Mouse (Mus musculus): ENCODE measurements around the gene Wdr70. TPM values are rescaled to one million over a fixed set of nuclear protein-coding genes. Genes with fewer than 3 reads are reported as not detected.

The Wdr70 gene
- polyA plus RNA-seq, 1 experiment from 2014 or later: 34.0 TPM

DNA sequence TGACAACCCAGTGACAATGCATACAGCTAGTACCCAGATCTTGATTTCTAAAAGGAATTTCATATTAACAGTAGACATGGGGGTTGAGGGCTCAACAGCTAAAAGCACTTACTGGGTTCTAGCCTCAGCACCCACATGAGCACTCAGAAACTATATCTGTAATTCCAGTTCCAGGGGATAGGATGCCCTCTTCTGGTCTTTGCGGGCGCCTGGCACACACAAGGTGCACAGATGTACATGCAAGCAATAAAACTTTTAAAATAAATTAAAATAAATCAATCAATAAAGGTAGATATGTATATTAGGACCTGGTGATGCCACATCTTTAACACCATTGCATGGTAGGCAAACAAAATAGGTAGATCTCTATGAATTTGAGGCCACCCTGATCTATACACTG, 71.5 kb downstream of the Wdr70 start:
- Histone ChIP-seq H3K4me3 (no peak overlapping the region), H3K27me3 (no peaks in the 10 kb centered on the region), H3K36me3 (no peaks in the 10 kb centered on the region), H3K4me2 (no peak overlapping the region), H3K4me1 (replicated peaks) (no peaks in the 10 kb centered on the region), H3K27ac (no peak overlapping the region), H3K9ac (no peak overlapping the region), H3K9me3 (replicated peaks) (no peaks in the 10 kb centered on the region)
- ATAC-seq (replicated peaks; ENCODE audit: insufficient number of reproducible peaks, insufficient read depth, low FRiP score, low read depth): no peak
- WGBS: 82% methylated on average over 2 of the region's 2 CpGs

DNA sequence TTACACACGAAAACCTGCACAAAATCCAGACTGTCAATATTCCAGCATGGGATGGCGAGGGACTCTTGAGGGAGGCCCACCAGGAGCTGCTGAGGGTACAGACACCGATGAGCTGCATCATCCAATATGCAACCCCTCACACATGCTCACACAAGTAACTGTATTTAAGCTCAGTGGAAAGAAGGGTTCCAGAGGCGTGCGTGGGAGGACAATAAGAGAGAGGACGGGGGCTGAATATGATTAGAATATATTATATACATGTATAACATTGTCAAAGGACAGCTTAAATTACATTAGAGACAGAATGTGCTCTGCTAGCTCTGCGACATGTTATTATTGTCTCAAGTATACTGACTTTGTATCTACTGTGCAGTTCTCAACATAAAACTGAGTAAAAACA, 87.6 kb downstream of the Wdr70 start:
- Histone ChIP-seq H3K27ac (no peak overlapping the region), H3K4me3 (no peak overlapping the region), H3K9ac (no peak overlapping the region), H3K9me3 (replicated peaks) (no peaks in the 10 kb centered on the region), H3K27me3 (no peaks in the 10 kb centered on the region), H3K36me3 (no peaks in the 10 kb centered on the region), H3K4me2 (no peak overlapping the region), H3K4me1 (replicated peaks) (no peaks in the 10 kb centered on the region)
- no peak for ATAC-seq (replicated peaks; ENCODE audit: insufficient number of reproducible peaks, insufficient read depth, low FRiP score, low read depth)
- 88% methylated on average over 7 of the region's 7 CpGs for WGBS

DNA sequence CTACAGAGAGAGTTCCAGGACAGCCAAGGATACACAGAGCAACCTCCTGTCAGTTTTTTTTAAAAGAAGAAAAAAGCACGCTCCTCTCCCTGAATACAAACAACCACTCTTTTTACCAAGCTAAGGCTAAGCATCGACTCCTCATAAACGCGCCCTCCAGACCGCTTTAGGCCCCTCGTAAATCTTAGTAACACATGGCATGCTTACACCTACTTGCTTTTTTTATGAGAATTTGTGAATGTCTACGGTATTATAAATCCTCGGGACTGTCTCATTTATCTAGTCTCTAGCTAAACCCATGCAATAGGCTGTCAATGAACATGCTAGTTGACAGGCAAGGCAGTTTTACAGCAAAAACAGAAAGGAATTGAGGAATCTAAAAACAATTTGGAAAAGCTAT, 91.6 kb downstream of the Wdr70 start:
- H3K9me3 ChIP-seq (replicated peaks): no peaks in the 10 kb centered on the region
- ATAC-seq (replicated peaks; ENCODE audit: insufficient number of reproducible peaks, insufficient read depth, low FRiP score, low read depth): no peak
- WGBS: 76% methylated on average over 8 of the region's 8 CpGs
- H3K27me3 ChIP-seq: no peaks in the 10 kb centered on the region
- no peaks in the 10 kb centered on the region for H3K4me1 ChIP-seq (replicated peaks)
- H3K4me3 ChIP-seq: no peak overlapping the region
- no peak overlapping the region for H3K4me2 ChIP-seq
- H3K27ac ChIP-seq: no peak overlapping the region
- no peak overlapping the region for H3K9ac ChIP-seq
- no peaks in the 10 kb centered on the region for H3K36me3 ChIP-seq

DNA sequence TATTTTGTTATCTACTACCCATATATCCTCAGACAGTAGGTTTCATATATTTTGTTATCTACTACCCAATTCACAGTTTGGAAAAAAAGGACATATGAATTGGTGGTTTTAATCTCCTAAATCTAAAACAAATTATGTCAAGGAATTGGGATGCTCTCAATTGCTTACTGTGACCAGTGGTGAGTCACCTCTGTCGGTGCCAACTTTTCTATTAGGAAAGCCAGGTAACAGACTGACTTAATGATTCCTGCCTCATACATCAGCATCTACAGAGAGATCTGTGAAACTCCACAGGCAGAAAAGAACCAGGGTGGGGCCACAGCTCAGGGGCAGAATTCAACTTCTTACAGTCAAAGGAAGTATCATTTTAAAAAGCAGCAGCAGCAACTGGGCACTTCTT, 93.0 kb downstream of the Wdr70 start:
- Histone ChIP-seq H3K27me3 (no peaks in the 10 kb centered on the region), H3K27ac (no peak overlapping the region), H3K4me3 (no peak overlapping the region), H3K4me2 (no peak overlapping the region), H3K4me1 (replicated peaks) (no peaks in the 10 kb centered on the region), H3K36me3 (no peaks in the 10 kb centered on the region), H3K9me3 (replicated peaks) (no peaks in the 10 kb centered on the region), H3K9ac (no peak overlapping the region)
- 89% methylated on average over 1 of the region's 1 CpGs for WGBS
- no peak for ATAC-seq (replicated peaks; ENCODE audit: insufficient number of reproducible peaks, insufficient read depth, low FRiP score, low read depth)

DNA sequence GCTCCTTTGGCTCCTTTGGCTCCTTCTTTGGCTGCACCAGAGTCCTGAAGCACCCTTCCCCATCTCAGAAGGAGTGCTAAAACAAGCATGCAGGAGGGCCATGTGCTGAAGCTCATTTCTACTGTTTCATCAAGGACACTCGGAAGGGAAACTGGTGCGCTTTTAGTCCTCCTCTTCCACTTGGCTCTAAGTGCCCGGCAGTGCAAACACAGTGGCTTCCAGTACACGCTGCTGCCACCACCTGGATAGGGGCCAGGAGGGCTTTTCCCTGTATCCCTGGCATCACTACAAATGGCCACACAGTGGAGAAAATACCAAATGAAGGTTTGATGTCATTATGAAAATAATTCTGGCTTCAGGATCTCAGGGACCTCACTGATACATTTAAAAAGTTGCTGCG, 93.5 kb downstream of the Wdr70 start:
- Histone ChIP-seq H3K36me3 (no peaks in the 10 kb centered on the region), H3K9me3 (replicated peaks) (no peaks in the 10 kb centered on the region), H3K27me3 (no peaks in the 10 kb centered on the region), H3K4me1 (replicated peaks) (no peaks in the 10 kb centered on the region), H3K4me2 (no peak overlapping the region), H3K4me3 (no peak overlapping the region), H3K27ac (no peak overlapping the region), H3K9ac (no peak overlapping the region)
- ATAC-seq (replicated peaks; ENCODE audit: insufficient number of reproducible peaks, insufficient read depth, low FRiP score, low read depth): no peak
- 56% methylated on average over 5 of the region's 5 CpGs for WGBS

DNA sequence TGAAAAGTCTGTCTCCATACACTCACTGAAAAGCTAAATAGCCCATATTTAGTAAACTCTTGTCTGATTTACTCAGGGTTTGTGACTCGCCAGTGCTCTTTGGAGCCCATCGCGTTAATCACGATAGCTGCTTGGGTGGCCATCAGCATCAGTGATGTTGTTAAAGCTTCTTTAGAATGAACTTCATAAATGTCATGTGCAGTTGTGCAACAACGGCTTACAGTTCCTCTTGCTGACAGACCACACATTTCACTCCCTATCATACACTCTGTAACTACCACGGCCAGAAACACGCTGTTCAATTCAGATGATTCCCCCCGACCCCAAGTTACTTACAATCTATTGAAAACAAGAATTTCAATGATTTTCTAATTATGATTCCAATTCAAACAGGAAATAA, 95.2 kb downstream of the Wdr70 start:
- Histone ChIP-seq H3K9ac (no peak overlapping the region), H3K27me3 (no peaks in the 10 kb centered on the region), H3K9me3 (replicated peaks) (no peaks in the 10 kb centered on the region), H3K4me1 (replicated peaks) (no peaks in the 10 kb centered on the region), H3K36me3 (no peaks in the 10 kb centered on the region), H3K27ac (no peak overlapping the region), H3K4me3 (no peak overlapping the region), H3K4me2 (no peak overlapping the region)
- WGBS: 86% methylated on average over 8 of the region's 8 CpGs
- no peak for ATAC-seq (replicated peaks; ENCODE audit: insufficient number of reproducible peaks, insufficient read depth, low FRiP score, low read depth)

DNA sequence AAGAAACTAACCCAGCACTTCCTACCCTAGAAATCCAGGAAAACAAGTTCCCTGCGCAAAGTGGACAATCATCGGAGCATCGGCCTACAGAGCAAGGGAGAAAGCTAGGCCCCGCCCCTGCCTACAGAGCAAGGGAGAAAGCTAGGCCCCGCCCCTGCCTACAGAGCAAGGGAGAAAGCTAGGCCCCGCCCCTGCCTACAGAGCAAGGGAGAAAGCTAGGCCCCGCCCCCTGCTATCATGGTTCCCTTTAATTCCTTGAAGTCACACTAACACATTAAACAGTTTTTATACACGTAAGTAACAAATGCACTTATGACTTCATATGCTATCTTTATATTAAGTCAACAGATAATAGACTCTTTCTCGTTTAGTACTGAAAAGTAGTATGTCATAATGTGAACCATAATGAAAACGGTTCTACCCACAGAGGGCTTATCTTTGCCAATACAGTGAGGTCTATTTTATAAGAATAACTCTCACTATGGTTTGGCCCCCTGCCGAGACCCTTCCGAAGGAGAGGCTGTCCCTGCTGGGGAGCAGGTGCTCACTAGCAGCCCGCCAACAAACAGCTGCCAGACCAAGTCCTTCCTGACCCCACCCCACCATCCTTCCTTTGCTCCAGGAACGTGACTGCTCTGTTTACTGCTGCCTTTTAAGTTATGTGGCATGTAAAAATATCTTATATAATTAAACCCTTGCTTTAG, 100.0 kb downstream of the Wdr70 start:
- Histone ChIP-seq H3K4me2 (no peak overlapping the region), H3K9ac (no peak overlapping the region), H3K4me1 (replicated peaks) (no peaks in the 10 kb centered on the region), H3K9me3 (replicated peaks) (no peaks in the 10 kb centered on the region), H3K4me3 (no peak overlapping the region), H3K27me3 (no peaks in the 10 kb centered on the region), H3K36me3 (no peaks in the 10 kb centered on the region), H3K27ac (no peak overlapping the region)
- WGBS: 54% methylated on average over 14 of the region's 14 CpGs
- no peak for ATAC-seq (replicated peaks; ENCODE audit: insufficient number of reproducible peaks, insufficient read depth, low FRiP score, low read depth)

DNA sequence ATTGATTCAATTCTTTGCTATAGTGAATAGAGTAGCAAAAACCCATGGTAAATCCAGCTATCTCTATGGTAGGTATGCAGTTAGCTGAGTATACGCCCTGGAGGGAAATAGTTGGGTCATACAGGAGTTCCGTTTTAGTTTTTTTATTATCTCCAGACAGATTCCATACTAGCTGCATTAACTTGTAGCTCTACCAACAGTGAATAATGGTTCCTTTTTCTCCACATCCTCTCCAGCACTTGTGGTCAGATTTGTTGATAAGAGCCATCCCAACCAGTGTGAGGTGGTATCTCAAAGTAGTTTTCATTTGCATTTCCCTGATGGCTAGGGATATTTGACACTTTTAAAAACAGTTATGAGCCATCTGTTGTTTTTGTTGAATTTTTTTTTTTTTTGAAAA, 100.9 kb downstream of the Wdr70 start:
- Histone ChIP-seq H3K4me2 (no peak overlapping the region), H3K27ac (no peak overlapping the region), H3K9ac (no peak overlapping the region), H3K4me3 (no peak overlapping the region), H3K36me3 (no peaks in the 10 kb centered on the region), H3K9me3 (replicated peaks) (no peaks in the 10 kb centered on the region), H3K4me1 (replicated peaks) (no peaks in the 10 kb centered on the region), H3K27me3 (no peaks in the 10 kb centered on the region)
- no peak for ATAC-seq (replicated peaks; ENCODE audit: insufficient number of reproducible peaks, insufficient read depth, low FRiP score, low read depth)
- 63% methylated on average over 2 of the region's 2 CpGs for WGBS

DNA sequence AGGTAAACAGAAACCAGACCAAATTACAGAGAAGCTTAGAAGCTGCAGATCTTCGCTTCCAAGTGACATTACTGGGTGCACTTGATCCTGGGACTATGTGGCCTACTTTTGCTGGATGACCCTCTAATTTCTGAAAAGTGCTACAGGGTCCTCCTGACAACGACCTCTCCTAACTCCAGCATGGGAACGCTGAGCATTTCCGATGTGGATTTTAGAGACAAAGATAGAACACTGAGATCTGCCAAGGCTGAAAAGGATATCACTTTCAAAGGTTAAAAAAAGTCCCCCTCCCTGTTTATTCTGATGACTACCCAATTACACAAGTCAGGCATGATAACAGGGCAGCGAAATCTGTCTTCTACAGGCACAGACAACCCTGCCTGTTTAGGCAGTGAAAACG, 105.3 kb downstream of the Wdr70 start:
- Histone ChIP-seq H3K27me3 (no peaks in the 10 kb centered on the region), H3K36me3 (no peaks in the 10 kb centered on the region), H3K4me1 (replicated peaks) (no peaks in the 10 kb centered on the region), H3K4me3 (no peak overlapping the region), H3K4me2 (no peak overlapping the region), H3K27ac (no peak overlapping the region), H3K9ac (no peak overlapping the region), H3K9me3 (replicated peaks) (no peaks in the 10 kb centered on the region)
- WGBS: 64% methylated on average over 6 of the region's 6 CpGs
- ATAC-seq (replicated peaks; ENCODE audit: insufficient number of reproducible peaks, insufficient read depth, low FRiP score, low read depth): no peak

DNA sequence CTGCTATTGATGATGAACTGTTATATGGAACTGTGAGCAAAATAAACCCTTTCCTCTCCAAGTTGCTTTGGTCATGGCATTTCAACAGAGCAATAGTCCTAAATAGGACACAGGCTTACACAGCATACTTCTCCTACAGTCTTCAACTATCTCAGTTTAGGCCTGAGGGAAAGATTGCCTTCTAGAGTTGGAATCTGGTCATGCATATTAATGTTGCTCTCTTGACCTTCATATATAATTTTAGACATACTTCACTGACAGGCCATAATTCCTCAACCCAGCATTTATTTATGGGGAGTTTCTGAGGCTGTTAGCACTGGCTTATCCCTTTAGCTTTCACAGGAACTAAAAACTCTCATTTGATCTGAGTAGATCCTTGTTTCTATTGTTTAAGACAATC, 108.9 kb downstream of the Wdr70 start:
- Histone ChIP-seq H3K9me3 (replicated peaks) (no peaks in the 10 kb centered on the region), H3K9ac (no peak overlapping the region), H3K4me2 (no peak overlapping the region), H3K36me3 (no peaks in the 10 kb centered on the region), H3K27me3 (no peaks in the 10 kb centered on the region), H3K4me3 (no peak overlapping the region), H3K27ac (no peak overlapping the region), H3K4me1 (replicated peaks) (no peaks in the 10 kb centered on the region)
- ATAC-seq (replicated peaks; ENCODE audit: insufficient number of reproducible peaks, insufficient read depth, low FRiP score, low read depth): no peak

DNA sequence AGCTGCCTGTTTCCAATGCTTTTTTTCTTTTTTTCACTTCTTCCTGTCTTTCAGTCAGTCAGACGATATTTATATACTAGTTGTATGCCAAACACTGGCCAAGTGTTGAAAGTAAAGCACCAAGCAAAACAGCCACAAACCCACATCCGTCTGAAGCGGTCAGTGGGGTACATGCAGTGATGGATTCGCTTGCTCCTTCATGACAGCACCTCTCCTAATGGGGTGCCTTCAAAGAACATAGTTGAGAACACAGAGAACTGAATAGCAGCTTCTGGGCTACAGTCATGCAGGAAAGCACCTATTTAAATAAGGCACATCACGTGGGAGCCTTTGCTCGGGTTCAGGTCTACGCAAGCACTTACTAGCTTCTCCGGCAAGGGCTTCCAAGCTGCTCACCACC, 111.6 kb downstream of the Wdr70 start:
- ATAC-seq (replicated peaks; ENCODE audit: insufficient number of reproducible peaks, insufficient read depth, low FRiP score, low read depth): no peak
- WGBS: 89% methylated on average over 8 of the region's 8 CpGs
- no peak overlapping the region for H3K4me2 ChIP-seq
- H3K4me3 ChIP-seq: no peak overlapping the region
- no peaks in the 10 kb centered on the region for H3K9me3 ChIP-seq (replicated peaks)
- H3K27me3 ChIP-seq: no peaks in the 10 kb centered on the region
- no peaks in the 10 kb centered on the region for H3K36me3 ChIP-seq
- H3K27ac ChIP-seq: no peak overlapping the region
- no peaks in the 10 kb centered on the region for H3K4me1 ChIP-seq (replicated peaks)
- H3K9ac ChIP-seq: no peak overlapping the region

DNA sequence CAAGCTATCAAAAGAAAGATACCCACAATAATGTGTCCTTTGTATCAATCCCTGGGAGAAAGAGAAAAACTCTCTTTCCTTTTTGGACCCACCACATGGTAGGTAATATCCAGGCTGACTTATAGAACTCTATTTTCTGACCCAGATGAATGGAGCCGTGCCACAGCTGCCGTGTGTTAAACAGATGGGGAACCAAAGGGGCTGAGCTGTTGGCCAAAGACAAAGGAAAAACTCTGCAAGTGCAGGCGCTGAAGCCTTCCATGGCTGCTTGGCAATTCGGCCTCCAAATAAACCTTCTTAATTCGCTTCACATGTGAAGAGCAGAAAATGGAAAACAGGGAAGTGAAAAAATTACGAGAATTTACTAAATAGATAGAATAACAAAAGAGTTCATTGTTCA, 112.7 kb downstream of the Wdr70 start:
- ATAC-seq (replicated peaks; ENCODE audit: insufficient number of reproducible peaks, insufficient read depth, low FRiP score, low read depth): no peak
- Histone ChIP-seq H3K4me3 (no peak overlapping the region), H3K4me2 (no peak overlapping the region), H3K27me3 (no peaks in the 10 kb centered on the region), H3K27ac (no peak overlapping the region), H3K9me3 (replicated peaks) (no peaks in the 10 kb centered on the region), H3K36me3 (no peaks in the 10 kb centered on the region), H3K4me1 (replicated peaks) (no peaks in the 10 kb centered on the region), H3K9ac (no peak overlapping the region)
- WGBS: 70% methylated on average over 6 of the region's 6 CpGs

Measured in heart, embryonic 15.5 days (tissue).